Mouse (Mus musculus): ENCODE results near the gene Ipo4. TPM values are rescaled to one million over a fixed set of nuclear protein-coding genes. Genes with fewer than 3 reads are reported as not detected.

The Ipo4 gene
- total RNA-seq, 2 experiments from 2014 or later = 112 to 157 TPM

DNA sequence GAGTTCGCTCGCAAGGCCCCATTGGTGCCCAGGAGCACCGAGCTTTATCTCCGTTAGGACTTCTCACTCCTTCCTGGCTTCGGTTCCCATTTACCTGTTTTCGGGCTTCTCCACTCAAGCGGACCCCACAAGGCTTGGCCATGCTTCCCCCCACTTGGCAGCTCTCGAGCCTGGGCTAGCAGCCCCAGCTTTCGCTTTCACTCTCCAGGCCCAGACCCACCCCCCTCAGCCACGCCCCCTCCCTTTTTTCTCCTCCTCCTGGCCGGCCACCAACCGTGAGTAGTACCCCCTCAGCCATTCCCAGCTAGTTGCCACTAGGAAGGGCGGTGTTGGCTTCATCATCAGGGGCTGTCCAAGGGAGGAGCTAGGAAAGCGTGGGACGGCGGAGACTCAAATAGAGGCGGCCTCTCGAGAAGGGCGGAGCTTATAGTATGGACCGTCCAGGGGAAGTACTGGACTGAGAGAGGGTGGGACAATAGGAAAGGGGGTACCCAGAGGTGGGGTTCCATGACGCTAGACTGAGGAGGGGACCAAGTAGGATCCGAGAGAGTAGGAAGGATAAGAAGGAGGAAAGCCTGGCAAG, 44.9 kb downstream of the Ipo4 start, which contains the start of gene Psme2:
Gene Psme2 (minus strand): TSS at position 366 of the 583 bp plus-strand sequence.
- DNase-seq = peak; percentile 94 to 95

- DNase-seq = no peak
Measured at GRCm38 (mm10) chr14:55589771-55590448, 45.8 kb downstream of the Ipo4 start.

DNA sequence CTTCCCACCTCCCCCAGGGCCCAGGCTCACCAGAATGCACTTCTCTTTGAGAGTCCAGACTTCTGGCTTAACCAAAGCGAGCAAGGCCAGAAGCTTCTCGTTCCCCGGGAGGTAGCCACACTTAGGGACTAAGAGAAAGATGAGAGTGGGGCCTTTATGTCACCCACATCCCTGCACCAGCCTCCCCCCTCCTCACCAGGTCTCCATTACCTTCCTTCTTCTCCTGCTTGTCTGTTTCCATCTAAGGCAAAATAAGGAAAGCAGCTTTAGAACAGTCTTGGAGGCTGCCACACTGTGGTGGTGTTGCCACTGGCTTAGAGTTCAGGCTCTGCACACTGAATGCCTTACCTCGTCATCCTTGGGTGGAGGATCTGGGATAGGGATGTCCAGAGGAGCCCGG, 46.5 kb downstream of the Ipo4 start:
- DNase-seq = no peak

GRCm38 (mm10) chr14:55586149-55586548, 49.6 kb downstream of the Ipo4 start:
- DNase-seq = no peak

DNA sequence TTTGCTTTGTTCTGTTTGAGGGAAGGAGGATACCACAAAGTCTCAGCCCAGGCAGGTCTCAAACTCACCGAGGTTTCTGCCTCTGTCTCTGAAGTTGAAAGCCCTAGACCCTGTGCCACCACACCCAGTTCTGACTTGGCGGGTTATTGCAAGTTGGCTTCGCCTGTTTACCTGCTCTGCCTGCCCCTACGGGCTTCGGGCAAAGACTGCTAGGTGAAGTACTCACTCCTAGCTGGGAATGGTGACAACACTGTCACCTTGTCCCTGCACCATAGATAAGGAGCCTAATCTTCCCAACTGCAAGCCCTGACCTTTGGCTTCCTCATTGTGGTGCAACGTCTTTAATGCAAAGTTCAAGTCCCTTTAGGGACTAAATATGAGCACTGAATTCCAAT, 50.2 kb downstream of the Ipo4 start:
- DNase-seq = no peak

DNA sequence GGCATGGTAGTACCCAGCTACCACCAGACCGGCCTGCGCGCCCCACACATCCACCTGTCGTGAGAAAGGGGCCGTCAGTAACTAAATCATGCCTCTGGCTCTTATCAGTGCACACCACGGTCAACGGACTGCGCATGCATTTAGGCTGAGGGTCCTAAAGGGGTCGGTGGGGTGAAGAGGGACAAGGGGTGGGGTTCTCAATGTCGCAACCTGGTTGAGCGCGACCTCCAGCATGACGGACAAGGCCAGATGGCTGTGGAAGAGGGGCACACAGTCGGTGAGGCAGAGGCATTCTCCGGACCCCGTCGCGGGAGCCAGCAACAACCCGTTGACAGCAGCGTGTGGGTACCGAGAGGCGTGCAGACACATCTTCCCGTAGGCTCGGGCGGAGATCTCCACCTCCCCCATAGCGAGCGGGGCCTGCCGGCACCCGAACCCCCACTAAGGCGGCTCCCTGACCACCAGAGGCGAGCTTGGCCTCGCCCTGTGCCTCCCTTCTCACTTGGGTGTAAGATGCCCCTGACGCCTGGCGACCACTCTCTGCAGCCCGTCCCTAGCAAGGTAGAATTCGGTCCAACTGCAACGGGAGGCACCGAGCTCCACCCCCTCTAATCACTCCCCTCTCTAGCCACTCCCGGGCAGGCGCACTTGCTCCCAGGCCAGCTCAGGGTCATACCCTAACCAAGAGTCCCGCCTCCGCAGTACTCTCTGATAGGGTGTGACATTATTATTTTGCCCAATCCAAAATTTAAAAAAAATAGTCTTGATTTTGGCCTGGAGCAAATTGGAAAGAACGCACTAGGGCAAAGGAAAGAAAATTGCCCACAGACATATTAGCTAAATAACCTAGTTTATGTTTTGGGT, 50.8 kb downstream of the Ipo4 start, which contains the start of gene Emc9:
Gene Emc9 (minus strand): TSS at position 601 of the 864 bp plus-strand sequence.
- DNase-seq = peak; percentile 93 to 94

DNA sequence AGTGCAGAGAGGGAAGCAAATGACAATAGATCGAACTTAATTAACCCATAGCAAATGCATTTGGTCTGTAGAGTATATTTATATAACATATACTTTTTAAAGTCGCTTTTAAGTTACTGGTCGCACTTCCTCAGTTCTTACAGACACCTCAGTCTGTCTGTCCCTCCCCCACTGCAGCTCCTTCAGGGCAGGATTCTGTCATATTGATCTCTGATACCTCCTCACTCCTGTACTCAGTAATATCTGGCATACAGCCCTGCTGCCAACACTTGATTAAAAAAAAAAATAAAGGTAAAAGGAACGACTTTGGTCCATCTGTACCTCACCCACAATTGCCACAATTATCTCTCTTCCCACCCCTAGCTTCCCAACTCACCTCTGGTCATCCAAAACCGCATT, 51.5 kb downstream of the Ipo4 start:
- DNase-seq = no peak

- DNase-seq = peak; percentile 31 to 47
Measured at GRCm38 (mm10) chr14:55581981-55582681, 53.6 kb downstream of the Ipo4 start.

DNA sequence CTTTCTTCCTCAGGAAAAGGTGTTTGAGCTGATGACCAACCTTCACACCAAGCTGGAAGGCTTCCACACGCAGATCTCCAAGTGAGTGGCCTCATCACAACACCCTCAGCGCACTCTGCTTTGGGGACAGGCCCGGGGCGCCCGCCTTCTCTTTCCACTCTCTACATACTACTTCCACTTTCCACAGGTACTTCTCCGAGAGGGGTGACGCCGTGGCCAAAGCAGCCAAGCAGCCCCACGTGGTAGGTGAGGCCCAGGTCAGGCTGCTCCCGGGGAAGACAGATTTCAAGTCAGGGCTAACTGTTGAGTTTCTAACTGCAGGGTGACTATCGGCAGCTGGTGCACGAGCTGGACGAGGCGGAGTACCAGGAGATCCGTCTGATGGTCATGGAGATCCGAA, 55.0 kb downstream of the Ipo4 start:
- no peak for DNase-seq

DNA sequence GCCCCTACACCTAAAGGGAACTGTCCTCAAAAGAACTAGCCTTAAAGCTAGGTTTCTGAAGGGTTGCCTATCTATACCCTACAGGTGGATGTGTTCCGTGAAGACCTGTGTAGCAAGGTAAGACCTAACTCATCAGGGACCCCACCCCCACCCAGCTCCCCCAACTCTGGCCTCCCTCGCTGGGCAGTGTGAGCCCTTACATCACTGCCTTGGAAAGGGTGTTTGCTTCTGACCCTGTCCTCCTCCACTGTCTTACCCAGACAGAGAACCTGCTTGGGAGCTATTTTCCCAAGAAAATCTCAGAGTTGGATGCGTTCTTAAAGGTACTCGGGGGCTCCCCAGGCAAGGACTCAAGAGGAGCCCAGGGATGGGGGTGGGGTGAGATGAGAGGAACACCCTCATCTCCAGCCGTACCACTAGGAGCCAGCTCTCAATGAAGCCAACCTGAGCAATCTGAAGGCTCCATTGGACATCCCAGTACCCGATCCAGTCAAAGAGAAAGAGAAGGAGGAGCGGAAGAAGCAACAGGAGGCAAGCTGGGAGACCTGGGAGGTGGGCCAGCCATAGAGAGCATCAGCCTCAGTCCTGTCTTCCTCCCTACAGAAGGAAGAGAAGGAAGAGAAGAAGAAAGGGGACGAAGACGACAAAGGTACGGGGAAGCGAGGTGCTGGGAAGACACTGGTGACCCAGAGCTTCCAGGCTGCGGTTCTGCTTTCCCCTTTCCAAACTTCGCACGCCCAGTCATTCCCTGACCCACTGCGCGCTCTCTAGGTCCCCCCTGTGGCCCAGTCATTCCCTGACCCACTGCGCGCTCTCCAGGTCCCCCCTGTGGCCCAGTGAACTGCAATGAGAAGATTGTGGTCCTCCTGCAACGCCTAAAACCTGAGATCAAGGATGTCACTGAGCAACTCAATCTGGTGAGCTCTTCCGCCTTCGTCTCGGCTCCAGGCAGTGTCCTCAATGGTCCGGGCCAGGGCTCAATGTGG, 56.0 kb downstream of the Ipo4 start:
- no peak for DNase-seq

- peak; percentile 85 for DNase-seq
Measured at GRCm38 (mm10) chr14:55578668-55579269, 57.0 kb downstream of the Ipo4 start.

DNA sequence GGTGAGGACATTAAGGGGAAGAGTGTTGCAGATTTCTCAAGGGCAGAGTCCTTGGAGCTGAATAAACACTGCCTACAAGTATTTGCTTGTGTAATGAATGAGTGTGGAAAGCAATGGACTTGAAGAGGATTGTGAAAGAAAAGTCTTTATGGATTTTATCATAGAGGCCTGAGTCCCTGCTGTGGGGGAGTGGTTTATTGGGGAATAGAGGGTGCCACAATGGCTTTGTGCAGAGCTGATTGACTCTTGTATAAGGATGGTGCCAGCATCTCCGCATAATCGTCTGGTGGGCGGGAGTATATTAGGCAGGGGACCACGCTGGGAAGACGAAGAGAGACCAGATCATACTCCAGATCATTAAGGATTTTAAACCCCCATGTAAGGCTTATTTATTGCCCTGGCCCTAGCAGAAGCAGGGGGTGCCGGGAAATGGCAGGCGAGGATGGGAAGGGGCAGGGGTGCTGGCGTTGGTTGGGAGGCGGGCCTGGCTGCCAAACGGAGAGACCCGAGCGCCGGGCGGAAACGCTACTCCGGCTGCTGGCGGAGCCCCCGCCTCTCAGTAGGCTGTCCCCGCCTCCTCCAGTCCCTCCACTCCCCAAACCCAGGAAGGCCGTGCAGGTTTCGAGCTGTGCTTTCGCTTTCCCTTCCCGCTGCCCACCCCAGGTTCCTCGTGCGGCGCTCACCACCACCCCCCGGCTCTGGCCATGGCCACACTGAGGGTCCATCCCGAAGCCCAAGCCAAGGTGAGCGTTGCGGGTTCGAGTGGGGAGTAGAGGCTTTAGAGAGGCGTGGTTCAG, 57.7 kb downstream of the Ipo4 start, which contains the start of gene Psme1:
Gene Psme1 (plus strand): TSS at position 253 of the 797 bp plus-strand sequence.
- peak; percentile 88 to 92 for DNase-seq

GRCm38 (mm10) chr14:55576376-55576775, 59.4 kb downstream of the Ipo4 start:
- peak in 1 of 2 experiments; percentile 30 for DNase-seq

- DNase-seq = no peak
Measured at GRCm38 (mm10) chr14:55575711-55576110, 60.0 kb downstream of the Ipo4 start.

Other genes starting within 250 kb of the Ipo4 start
- 10 to 100 TPM; 90.2 to 91.6 TPM for gene Dhrs4, start 157.2 kb downstream of the Ipo4 start, total RNA-seq (2021)
- gene Carmil3, start 145.3 kb downstream of the Ipo4 start, total RNA-seq (2021) = 1 to 10 TPM; 3.6 to 4.6 TPM
- not detected for gene Cpne6, start 125.5 kb downstream of the Ipo4 start, total RNA-seq (2021)
- gene Nrl, start 111.0 kb downstream of the Ipo4 start, total RNA-seq (2021) = not detected
- 10 to 100 TPM; 29.4 to 39.9 TPM for gene Pck2, start 95.7 kb downstream of the Ipo4 start, total RNA-seq (2021)
- gene Dcaf11, start 76.0 kb downstream of the Ipo4 start, total RNA-seq (2021) = 100 to 1,000 TPM; 110 to 139 TPM
- 1 to 10 TPM in 1 of 2 experiments, not detected in 1; 1.0 TPM for gene A730061H03Rik, start 75.6 kb downstream of the Ipo4 start, total RNA-seq (2021)
- 1 to 10 TPM in 1 of 2 experiments, under 1 TPM in 1; 0.63 to 1.5 TPM for gene Fitm1, start 60.3 kb downstream of the Ipo4 start, total RNA-seq (2021)
- 100 to 1,000 TPM; 203 to 361 TPM for gene Psme1, start 57.8 kb downstream of the Ipo4 start, total RNA-seq (2021)
- gene Emc9, start 50.7 kb downstream of the Ipo4 start, total RNA-seq (2021) = 10 to 100 TPM; 28.0 to 45.9 TPM
- gene Psme2, start 44.8 kb downstream of the Ipo4 start, total RNA-seq (2021) = 100 to 1,000 TPM; 311 to 396 TPM
- gene Rnf31, start 44.2 kb downstream of the Ipo4 start, total RNA-seq (2021) = 10 to 100 TPM; 33.7 to 33.9 TPM
- 10 to 100 TPM; 30.3 to 30.6 TPM for gene Irf9, start 32.4 kb downstream of the Ipo4 start, total RNA-seq (2021)
- 1 to 10 TPM; 5.8 to 6.6 TPM for gene Rec8, start 17.9 kb downstream of the Ipo4 start, total RNA-seq (2021)
- gene Gm49378, start 1.9 kb upstream of the Ipo4 start, total RNA-seq (2021) = not detected
- gene Tm9sf1, start 7.8 kb upstream of the Ipo4 start, total RNA-seq (2021) = 10 to 100 TPM; 83.2 to 98.1 TPM
- gene Tssk4, start 14.2 kb upstream of the Ipo4 start, total RNA-seq (2021) = 1 to 10 TPM; 1.6 to 1.7 TPM
- gene Mdp1, start 24.6 kb upstream of the Ipo4 start, total RNA-seq (2021) = 10 to 100 TPM; 43.6 to 76.9 TPM
- 10 to 100 TPM; 26.6 to 28.9 TPM for gene Gmpr2, start 36.0 kb upstream of the Ipo4 start, total RNA-seq (2021)
- gene Nedd8, start 36.2 kb upstream of the Ipo4 start, total RNA-seq (2021) = 100 to 1,000 TPM; 335 to 393 TPM
- gene Tinf2, start 45.9 kb upstream of the Ipo4 start, total RNA-seq (2021) = 10 to 100 TPM; 30.8 to 35.6 TPM
- under 1 TPM; 0.26 TPM for gene Tgm1, start 78.0 kb upstream of the Ipo4 start, total RNA-seq (2021)
- 10 to 100 TPM; 17.2 to 25.1 TPM for gene Rabggta, start 86.3 kb upstream of the Ipo4 start, total RNA-seq (2021)
- 10 to 100 TPM; 72.7 to 73.2 TPM for gene Dhrs1, start 109.7 kb upstream of the Ipo4 start, total RNA-seq (2021)
- gene Nop9, start 109.7 kb upstream of the Ipo4 start, total RNA-seq (2021) = 10 to 100 TPM; 17.3 to 20.7 TPM
- gene Cideb, start 122.5 kb upstream of the Ipo4 start, total RNA-seq (2021) = 1 to 10 TPM in 1 of 2 experiments, under 1 TPM in 1; 0.93 to 1.3 TPM
- gene Ltb4r2, start 125.5 kb upstream of the Ipo4 start, total RNA-seq (2021) = not detected
- gene Ltb4r1, start 130.0 kb upstream of the Ipo4 start, total RNA-seq (2021) = under 1 TPM; 0.66 to 0.79 TPM
- gene Adcy4, start 148.1 kb upstream of the Ipo4 start, total RNA-seq (2021) = 10 to 100 TPM in 1 of 2 experiments, 1 to 10 TPM in 1; 6.7 to 13.8 TPM
- 1 to 10 TPM; 4.5 to 5.3 TPM for gene Ripk3, start 152.9 kb upstream of the Ipo4 start, total RNA-seq (2021)
- 10 to 100 TPM; 19.2 to 26.0 TPM for gene Nfatc4, start 187.2 kb upstream of the Ipo4 start, total RNA-seq (2021)
- gene Nynrin, start 218.1 kb upstream of the Ipo4 start, total RNA-seq (2021) = 10 to 100 TPM in 1 of 2 experiments, 1 to 10 TPM in 1; 9.4 to 10.7 TPM
- under 1 TPM in 1 of 2 experiments, not detected in 1; 0.13 TPM for gene Cbln3, start 248.4 kb upstream of the Ipo4 start, total RNA-seq (2021)
- 10 to 100 TPM; 16.6 to 17.0 TPM for gene Khnyn, start 249.0 kb upstream of the Ipo4 start, total RNA-seq (2021)

Measured in adrenal gland, postnatal 36 days (tissue).